Comparison of ENCODE assay signal across 9 mouse cellular contexts in genomic region chr9:119646942-119647547, GRCm38 (mm10).
DNase-seq lines count a peak whose midpoint lies in the region; ATAC-seq lines count a peak whose summit lies in the region.
"Had no signal": no experiment of that assay in that cellular context is flagged by ENCODE, and none has a peak within 500 bp of the region (broad histone marks: within the 10 kb centered on the region; RNA-seq: fewer than 3 reads in every experiment).

No protein-coding gene starts in this region.

- H3K9me3 ChIP-seq in forebrain, embryonic 14.5 days (replicated peaks; ENCODE audit: control insufficient read depth, low read length), result no peaks in the 10 kb centered on the region
- H3K9me3 ChIP-seq in forebrain, embryonic 16.5 days (ENCODE audit: control insufficient read depth, low read length), result no peaks in the 10 kb centered on the region
- H3K9me3 ChIP-seq in embryonic facial prominence, embryonic 10.5 days, result no peaks in the 10 kb centered on the region
- H3K9me3 ChIP-seq: limb, embryonic 15.5 days had no signal

- no peak overlapping the region for H3K9ac ChIP-seq in forebrain, embryonic 14.5 days (ENCODE audit: low read length)
- H3K9ac ChIP-seq in forebrain, embryonic 16.5 days (replicated peaks; ENCODE audit: low read depth, low read length), result no peak overlapping the region
- H3K9ac ChIP-seq: limb, embryonic 15.5 days had no signal

- DNase-seq in forebrain, embryonic 14.5 days (ENCODE audit: low spot score), result peak; percentile 67
- DNase-seq in 3T3-L1 (ENCODE audit: low read depth, low spot score), result peak; percentile 53
- DNase-seq in adrenal gland, adult (ENCODE audit: inconsistent age in 2 of 2, low spot score in 1 of 2), result peak; percentile 52 to 87
- DNase-seq in embryonic facial prominence, embryonic 10.5 days (ENCODE audit: low spot score), result peak; percentile 75
- peak; percentile 37 for DNase-seq in layer of hippocampus, adult 9-11 months
- peak; percentile 45 to 84 for DNase-seq in spleen, postnatal 4 days (ENCODE audit: low spot score in 2 of 2)

- ATAC-seq in forebrain, embryonic 14.5 days, result no peak
- ATAC-seq in forebrain, embryonic 16.5 days, result no peak
- peak; percentile 82 for ATAC-seq in megakaryocyte, adult 5-6 weeks (ENCODE audit: poor library complexity, severe bottlenecking)

- WGBS in forebrain, embryonic 14.5 days, result 58% methylated on average over 8 of the region's 8 CpGs
- 59% methylated on average over 8 of the region's 8 CpGs for WGBS in forebrain, embryonic 16.5 days
- WGBS in embryonic facial prominence, embryonic 10.5 days, result 61% methylated on average over 8 of the region's 8 CpGs

- H3K27ac ChIP-seq in forebrain, embryonic 14.5 days (ENCODE audit: low read depth, low read length), result no peak overlapping the region
- H3K27ac ChIP-seq in forebrain, embryonic 16.5 days (ENCODE audit: low read length), result no peak overlapping the region
- H3K27ac ChIP-seq in embryonic facial prominence, embryonic 10.5 days (replicated peaks), result no peak overlapping the region
- H3K27ac ChIP-seq: limb, embryonic 15.5 days had no signal

- no peak overlapping the region for H3K4me3 ChIP-seq in forebrain, embryonic 14.5 days (ENCODE audit: low read depth, low read length)
- H3K4me3 ChIP-seq in forebrain, embryonic 16.5 days (replicated peaks; ENCODE audit: low read length), result no peak overlapping the region
- H3K4me3 ChIP-seq in embryonic facial prominence, embryonic 10.5 days, result no peak overlapping the region
- H3K4me3 ChIP-seq: limb, embryonic 15.5 days had no signal

- no peaks in the 10 kb centered on the region for H3K4me1 ChIP-seq in forebrain, embryonic 14.5 days (ENCODE audit: control insufficient read depth, insufficient read depth, low read length)
- H3K4me1 ChIP-seq in forebrain, embryonic 16.5 days (replicated peaks; ENCODE audit: control insufficient read depth, insufficient read depth, low read length), result no peaks in the 10 kb centered on the region
- H3K4me1 ChIP-seq in embryonic facial prominence, embryonic 10.5 days, result 0 out of 2 replicates have a peak, but pooled peaks cover 2% of the 10 kb centered on the region
- H3K4me1 ChIP-seq: limb, embryonic 15.5 days had no signal

- H3K27me3 ChIP-seq in forebrain, embryonic 14.5 days (replicated peaks; ENCODE audit: control insufficient read depth, insufficient read depth, low read length), result no peaks in the 10 kb centered on the region
- H3K27me3 ChIP-seq in forebrain, embryonic 16.5 days (replicated peaks; ENCODE audit: control insufficient read depth, insufficient read depth, low read length), result no peaks in the 10 kb centered on the region
- no peaks in the 10 kb centered on the region for H3K27me3 ChIP-seq in embryonic facial prominence, embryonic 10.5 days (replicated peaks; ENCODE audit: low read depth, poor library complexity, severe bottlenecking)
- H3K27me3 ChIP-seq: limb, embryonic 15.5 days had no signal

- no peaks in the 10 kb centered on the region for H3K36me3 ChIP-seq in forebrain, embryonic 14.5 days (ENCODE audit: control insufficient read depth, insufficient read depth, low read length)
- H3K36me3 ChIP-seq in forebrain, embryonic 16.5 days (ENCODE audit: control insufficient read depth, insufficient read depth), result no peaks in the 10 kb centered on the region
- no peaks in the 10 kb centered on the region for H3K36me3 ChIP-seq in embryonic facial prominence, embryonic 10.5 days (replicated peaks)
- H3K36me3 ChIP-seq: limb, embryonic 15.5 days had no signal

- no peak overlapping the region for H3K4me2 ChIP-seq in forebrain, embryonic 14.5 days (ENCODE audit: low read length)
- no peak overlapping the region for H3K4me2 ChIP-seq in forebrain, embryonic 16.5 days (ENCODE audit: low read length)
- H3K4me2 ChIP-seq: limb, embryonic 15.5 days had no signal
